Mouse (Mus musculus): ENCODE measurements around the gene Mrpl44.

Mrpl44 gene

GRCm38 (mm10) chr1:79775927-79776458, at the start of gene Mrpl44, which contains the start of gene Wdfy1:
Gene Mrpl44 (plus strand): TSS chr1:79776018.
Gene Wdfy1 (minus strand): TSS chr1:79776143.
- DNase-seq (ENCODE audit: low spot score), result peak; percentile 97

- DNase-seq (ENCODE audit: low spot score), result no peak
Observed at GRCm38 (mm10) chr1:79734794-79735193, 41.0 kb upstream of the Mrpl44 start.

GRCm38 (mm10) chr1:79736408-79736807, 39.4 kb upstream of the Mrpl44 start:
- DNase-seq (ENCODE audit: low spot score), result no peak

- no peak for DNase-seq (ENCODE audit: low spot score)
Observed at GRCm38 (mm10) chr1:79739726-79740125, 36.1 kb upstream of the Mrpl44 start.

GRCm38 (mm10) chr1:79741002-79741401, 34.8 kb upstream of the Mrpl44 start:
- DNase-seq (ENCODE audit: low spot score), result no peak

GRCm38 (mm10) chr1:79742949-79743348, 32.9 kb upstream of the Mrpl44 start:
- DNase-seq (ENCODE audit: low spot score), result no peak

- no peak for DNase-seq (ENCODE audit: low spot score)
Observed at GRCm38 (mm10) chr1:79743385-79743784, 32.4 kb upstream of the Mrpl44 start.

- no peak for DNase-seq (ENCODE audit: low spot score)
Observed at GRCm38 (mm10) chr1:79746056-79746455, 29.8 kb upstream of the Mrpl44 start.

GRCm38 (mm10) chr1:79751186-79751585, 24.6 kb upstream of the Mrpl44 start:
- peak; percentile 23 for DNase-seq (ENCODE audit: low spot score)

- DNase-seq (ENCODE audit: low spot score), result no peak
Observed at GRCm38 (mm10) chr1:79752015-79752695, 23.7 kb upstream of the Mrpl44 start.

- DNase-seq (ENCODE audit: low spot score), result no peak
Observed at GRCm38 (mm10) chr1:79752714-79753340, 23.0 kb upstream of the Mrpl44 start.

- DNase-seq (ENCODE audit: low spot score), result no peak
Observed at GRCm38 (mm10) chr1:79753456-79753855, 22.4 kb upstream of the Mrpl44 start.

- no peak for DNase-seq (ENCODE audit: low spot score)
Observed at GRCm38 (mm10) chr1:79754936-79755335, 20.9 kb upstream of the Mrpl44 start.

GRCm38 (mm10) chr1:79755376-79755775, 20.4 kb upstream of the Mrpl44 start:
- no peak for DNase-seq (ENCODE audit: low spot score)

GRCm38 (mm10) chr1:79756417-79756816, 19.4 kb upstream of the Mrpl44 start:
- DNase-seq (ENCODE audit: low spot score), result no peak

GRCm38 (mm10) chr1:79757161-79757560, 18.7 kb upstream of the Mrpl44 start:
- DNase-seq (ENCODE audit: low spot score), result no peak

GRCm38 (mm10) chr1:79757597-79757996, 18.2 kb upstream of the Mrpl44 start:
- DNase-seq (ENCODE audit: low spot score), result no peak

- DNase-seq (ENCODE audit: low spot score), result no peak
Observed at GRCm38 (mm10) chr1:79759006-79759405, 16.8 kb upstream of the Mrpl44 start.

- DNase-seq (ENCODE audit: low spot score), result no peak
Observed at GRCm38 (mm10) chr1:79759436-79759972, 16.3 kb upstream of the Mrpl44 start.

- DNase-seq (ENCODE audit: low spot score), result no peak
Observed at GRCm38 (mm10) chr1:79760656-79761055, 15.2 kb upstream of the Mrpl44 start.

- DNase-seq (ENCODE audit: low spot score), result peak; percentile 89
Observed at GRCm38 (mm10) chr1:79761106-79761916, 14.5 kb upstream of the Mrpl44 start.

GRCm38 (mm10) chr1:79761917-79762271, 13.9 kb upstream of the Mrpl44 start:
- DNase-seq (ENCODE audit: low spot score), result no peak
